Mouse (Mus musculus) cerebellum, adult 2 months (tissue): ENCODE data around the gene Psd. TPM values are rescaled to one million over a fixed set of nuclear protein-coding genes. Genes with fewer than 3 reads are reported as not detected.

Experiments
- DNase-seq, 2 experiments: peaks; one replicate each; pipeline ENCODE4 v3.0.0; 2021
- H3K27ac ChIP-seq: fragments of 200-500 bp; 2 replicates; pipeline ENCODE4 v1.5.1; 2012; ENCODE audit warnings: low read length, control low read depth, inconsistent platforms; ENCODE audit not compliant: insufficient read depth
- H3K27me3 ChIP-seq: fragments of 200-500 bp; 2 replicates; pipeline ENCODE4 v1.6.1; 2012; ENCODE audit warnings: inconsistent platforms, mild to moderate bottlenecking, low read length, moderate library complexity; ENCODE audit not compliant: control insufficient read depth, insufficient read depth
- H3K4me1 ChIP-seq: fragments of 200-500 bp; 2 replicates; pipeline ENCODE4 v1.6.1; 2011; ENCODE audit warnings: low read length; ENCODE audit not compliant: control insufficient read depth, insufficient read depth
- H3K4me3 ChIP-seq: fragments of 200-500 bp; replicated peaks from 2 replicates; pipeline ENCODE3; 2011; ENCODE audit warnings: mild to moderate bottlenecking, low read depth, low read length, control low read depth; ENCODE audit not compliant: insufficient read depth
- CTCF ChIP-seq: fragments of 200-500 bp; IDR thresholded peaks from 2 replicates; pipeline ENCODE4 v1.5.1; 2011; ENCODE audit warnings: low read depth, mild to moderate bottlenecking, control low read depth, low read length, moderate library complexity, borderline replicate concordance; ENCODE audit not compliant: insufficient read depth
- POLR2A ChIP-seq: fragments of 200-500 bp; IDR thresholded peaks from 2 replicates; pipeline ENCODE4 v1.6.1; 2011; ENCODE audit warnings: low read length, control low read depth, borderline replicate concordance; ENCODE audit not compliant: insufficient read depth
- WGBS: fragments of 180-500 bp; shearing (Covaris S2); methylation state at CpG from one replicate; pipeline ENCODE4 v1.1.7; 2018; 5-methylcytosine and 5-hydroxymethylcytosine counted together
- polyA plus RNA-seq: library from polyadenylated mRNA; depleted of rRNA; stranded (reverse); fragments of >200 nt; gene quantifications from 2 replicates; pipeline ENCODE4 v1.2.3, GENCODE M21; 2012

Psd gene
- polyA plus RNA-seq, 1 experiment: 194 TPM

DNA sequence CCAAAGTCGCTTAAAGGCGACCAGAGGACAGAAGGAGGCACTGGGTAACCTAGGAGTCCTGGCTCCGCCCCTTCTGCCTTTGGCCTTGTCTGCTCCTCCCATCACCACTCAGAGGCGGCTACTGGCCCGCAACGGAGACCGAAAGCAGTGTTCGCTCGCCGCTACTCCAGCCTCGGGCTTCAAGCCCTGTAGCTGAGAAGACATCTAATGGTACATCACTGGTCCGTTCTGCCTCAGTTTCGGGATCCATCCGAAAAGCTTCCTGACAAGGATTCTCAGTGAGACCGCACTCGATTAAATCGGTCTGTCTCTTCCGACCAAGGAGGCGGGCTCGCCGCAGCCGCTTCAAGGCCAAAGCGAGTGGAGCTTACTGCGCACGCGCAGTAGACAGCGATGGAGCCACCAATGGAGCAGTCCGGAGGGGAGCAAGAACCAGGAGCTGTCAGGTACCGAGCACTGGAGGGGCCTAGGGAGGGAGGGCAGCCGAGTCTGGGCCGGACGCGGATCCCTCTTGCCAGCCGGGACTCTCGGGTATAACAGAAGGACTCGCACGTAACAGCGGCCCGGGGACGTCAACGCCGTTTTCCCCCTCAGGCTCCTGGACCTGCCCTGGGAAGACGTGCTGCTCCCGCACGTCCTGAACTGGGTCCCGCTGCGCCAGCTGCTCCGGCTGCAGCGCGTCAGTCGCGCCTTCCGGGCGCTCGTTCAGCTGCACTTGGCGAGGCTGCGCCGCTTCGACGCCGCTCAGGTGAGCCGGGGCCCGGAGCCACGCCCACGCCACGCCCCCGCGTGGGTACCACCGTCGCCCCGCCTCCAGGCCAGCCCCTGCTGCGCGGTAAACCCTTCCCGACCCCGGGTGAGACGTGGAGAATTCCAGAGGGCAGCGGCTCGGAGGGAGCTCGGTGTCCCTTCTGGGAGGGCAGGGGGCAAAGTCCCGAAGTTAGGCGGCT lies 1.4 kb upstream of the Psd start, which contains the start of gene Fbxl15:
Fbxl15 (plus strand) TSS at position 104 of the 950 bp plus-strand sequence.
- peak; percentile 96 to 97 for DNase-seq
- Histone ChIP-seq H3K4me1 (peaks cover 22% of the 10 kb centered on the region), H3K27ac (peak within 1 kb of the TSS; percentile 84), H3K27me3 (no peaks in the 10 kb centered on the region), H3K4me3 (peak within 1 kb of the TSS; percentile 76)
- TF ChIP-seq CTCF (no peak), POLR2A (peak; percentile 90)
- under 1% methylated on average over 81 of the region's 81 CpGs for WGBS

DNA sequence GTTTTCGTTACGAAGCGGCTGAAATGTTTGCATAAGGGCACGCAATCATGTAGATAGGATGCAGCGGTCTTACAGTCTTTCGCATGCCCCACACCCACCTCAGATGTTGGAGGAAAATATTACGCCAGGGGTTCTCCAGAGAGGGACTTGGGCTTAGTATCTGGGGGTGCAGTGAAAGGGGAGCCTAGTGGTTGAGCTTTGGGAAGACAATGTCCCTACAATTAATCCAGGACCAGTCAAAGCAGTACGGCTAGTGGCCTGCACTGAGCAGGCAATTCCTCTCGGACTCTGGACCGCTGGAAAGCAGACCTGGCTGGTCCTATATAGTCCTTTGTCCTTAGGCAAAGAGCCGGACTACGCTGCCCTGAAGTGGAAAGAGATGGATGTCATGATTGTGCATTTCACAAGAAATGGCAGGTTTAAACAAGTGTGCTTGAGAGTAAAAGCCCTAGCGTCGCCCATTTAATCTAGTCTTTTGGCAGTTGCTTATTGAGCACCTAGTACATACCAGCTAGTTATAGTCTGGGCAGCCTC lies 642 bp upstream of the Psd start:
- Histone ChIP-seq H3K27ac (peak overlapping the region; percentile 84), H3K27me3 (no peaks in the 10 kb centered on the region), H3K4me1 (peaks cover 22% of the 10 kb centered on the region), H3K4me3 (peak overlapping the region; percentile 76)
- TF ChIP-seq POLR2A (no peak), CTCF (no peak)
- WGBS: 16% methylated on average over 14 of the region's 14 CpGs
- peak in 1 of 2 experiments; percentile 38 for DNase-seq

DNA sequence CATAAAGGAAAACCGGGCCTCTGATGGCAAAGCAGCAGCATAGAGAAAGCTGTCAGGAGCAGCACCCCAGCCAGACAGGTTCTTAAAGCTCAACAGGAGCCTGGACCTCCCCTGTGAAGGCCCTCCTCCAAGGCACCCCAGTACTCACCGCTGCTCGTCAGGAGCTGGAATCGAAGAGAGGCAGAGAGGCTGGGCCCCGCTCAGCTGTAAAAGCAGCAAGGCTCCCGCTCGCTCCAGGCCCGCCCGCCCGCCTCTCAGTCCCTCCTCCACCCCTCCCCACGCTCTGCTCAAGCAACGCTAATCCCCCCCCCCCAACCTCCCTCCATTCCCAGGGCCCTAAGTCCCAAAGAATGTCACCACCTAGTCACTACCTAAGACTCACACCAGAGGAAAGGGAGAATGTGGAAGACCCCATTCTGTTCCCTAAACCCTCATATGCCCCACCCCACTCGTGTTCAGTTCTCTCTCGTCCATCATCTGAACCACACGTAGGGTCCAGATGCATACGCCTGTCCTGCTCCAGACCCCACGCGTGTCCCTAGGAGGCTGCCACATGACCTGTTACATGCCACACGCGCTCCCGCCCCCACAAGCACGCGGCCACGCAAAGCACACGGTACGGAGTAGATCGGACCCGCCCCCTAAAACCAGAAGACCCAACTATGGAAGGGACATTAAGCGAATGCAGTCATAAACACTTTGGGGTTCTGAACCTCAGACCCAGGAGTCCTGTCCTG lies 769 bp downstream of the Psd start:
- TF ChIP-seq POLR2A (no peak), CTCF (no peak)
- Histone ChIP-seq H3K4me3 (peak overlapping the region; percentile 76), H3K27me3 (no peaks in the 10 kb centered on the region), H3K4me1 (peaks cover 30% of the 10 kb centered on the region), H3K27ac (peak overlapping the region; percentile 84)
- DNase-seq: peak; percentile 68 to 69
- WGBS: 1% methylated on average over 29 of the region's 29 CpGs

DNA sequence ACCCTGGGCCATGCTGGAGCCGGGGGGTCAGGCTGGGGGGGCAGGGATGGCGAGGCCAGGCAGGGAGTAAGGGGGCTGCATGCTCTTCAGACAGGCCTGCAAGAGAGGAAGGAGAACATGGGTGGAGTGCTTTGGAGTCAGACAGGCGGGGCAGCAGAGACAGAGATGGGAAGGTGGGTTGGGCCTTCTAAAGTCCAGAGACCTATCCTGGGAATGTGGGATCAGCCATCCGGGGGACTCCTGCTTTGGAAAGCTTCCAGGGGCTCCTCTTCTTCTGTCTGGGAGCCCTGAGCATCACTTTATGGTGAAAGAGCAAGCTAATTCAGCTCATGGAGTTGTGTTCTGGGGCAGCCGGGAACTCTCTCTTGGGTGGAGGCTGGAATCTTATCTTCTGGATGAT lies 2.0 kb downstream of the Psd start:
- peak; percentile 24 to 31 for DNase-seq
- Histone ChIP-seq H3K27me3 (no peaks in the 10 kb centered on the region), H3K4me3 (peak overlapping the region; percentile 12), H3K4me1 (peaks cover 39% of the 10 kb centered on the region), H3K27ac (no peak overlapping the region)
- 65% methylated on average over 5 of the region's 5 CpGs for WGBS
- TF ChIP-seq POLR2A (no peak), CTCF (no peak)

DNA sequence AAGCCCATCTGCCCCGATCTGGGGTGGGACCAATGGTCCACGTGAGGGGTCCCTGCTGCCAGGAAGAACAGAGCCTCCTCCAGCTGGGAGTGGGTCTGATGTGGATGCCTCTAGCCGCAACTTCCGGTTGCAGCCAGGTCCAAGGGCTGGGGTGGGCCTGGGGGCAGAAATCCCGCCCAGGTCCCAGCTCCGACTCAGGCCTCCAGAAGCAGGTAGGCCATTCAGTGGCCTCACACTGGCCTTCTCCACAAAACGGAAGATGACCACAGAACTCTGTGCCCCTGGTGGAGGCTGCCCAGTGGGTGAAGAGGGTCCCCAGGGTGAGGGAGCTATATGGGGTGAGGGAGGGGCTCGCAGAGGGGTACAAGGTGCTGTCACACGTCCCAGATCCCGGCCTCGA lies 2.6 kb downstream of the Psd start:
- H3K4me1 ChIP-seq: peaks cover 45% of the 10 kb centered on the region
- H3K27ac ChIP-seq: no peak overlapping the region
- WGBS: 68% methylated on average over 11 of the region's 11 CpGs
- TF ChIP-seq CTCF (no peak), POLR2A (no peak)
- peak; percentile 30 to 32 for DNase-seq
- H3K27me3 ChIP-seq: no peaks in the 10 kb centered on the region
- no peak overlapping the region for H3K4me3 ChIP-seq

DNA sequence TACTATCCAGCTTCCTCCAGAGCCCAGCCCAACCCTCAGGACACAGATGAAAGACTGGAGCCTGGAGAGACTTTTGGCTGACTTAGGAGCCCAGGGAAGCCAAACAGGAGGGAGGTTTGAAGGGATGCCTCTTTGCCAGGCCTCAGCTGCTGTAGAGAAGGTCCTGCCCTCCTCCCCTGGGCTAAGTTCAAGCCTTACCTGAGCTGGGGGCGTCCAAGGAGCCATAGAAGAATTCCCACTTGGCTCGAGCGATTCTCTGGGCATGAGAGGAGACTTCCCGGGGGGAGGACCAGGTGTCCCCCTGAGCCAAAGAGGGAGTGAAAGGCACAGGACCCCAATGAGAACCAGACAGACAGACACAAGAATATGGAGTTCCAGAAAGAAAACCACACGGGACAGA lies 3.2 kb downstream of the Psd start:
- Histone ChIP-seq H3K27me3 (no peaks in the 10 kb centered on the region), H3K4me1 (peaks cover 49% of the 10 kb centered on the region), H3K4me3 (no peak overlapping the region), H3K27ac (no peak overlapping the region)
- whole genome bisulfite sequencing: 29% methylated on average over 5 of the region's 5 CpGs
- TF ChIP-seq CTCF (no peak), POLR2A (no peak)
- DNase-seq: peak; percentile 23 to 27

DNA sequence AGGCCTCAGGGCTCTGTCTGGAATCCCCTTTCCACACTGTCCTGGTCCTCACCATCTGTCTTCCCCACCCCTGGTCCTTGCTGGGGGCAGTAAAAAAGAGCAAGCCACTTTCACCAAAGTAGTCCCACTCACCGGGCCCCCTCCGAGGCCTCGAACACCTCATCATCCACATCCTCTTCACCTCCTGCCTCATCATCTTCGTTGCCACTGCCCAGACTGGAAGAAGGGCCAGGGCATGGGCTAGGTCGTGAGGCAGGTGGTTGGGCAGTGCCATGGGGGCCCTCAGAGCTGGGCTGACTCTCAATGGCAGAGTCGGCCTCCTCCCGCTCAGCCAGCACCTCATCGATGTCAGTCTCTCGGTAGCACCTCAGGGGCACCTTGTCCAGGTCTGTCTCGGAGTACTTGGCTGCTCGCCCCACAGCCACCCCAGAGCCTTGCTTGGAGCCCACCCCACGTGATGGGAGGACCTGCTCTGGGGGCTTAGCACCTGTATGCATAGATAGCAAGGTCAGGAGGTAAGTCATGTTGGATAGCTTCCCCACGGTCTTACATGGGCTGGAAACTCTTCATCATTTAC lies 3.9 kb downstream of the Psd start:
- Histone ChIP-seq H3K27ac (peak overlapping the region; percentile 54), H3K27me3 (no peaks in the 10 kb centered on the region), H3K4me1 (peaks cover 55% of the 10 kb centered on the region), H3K4me3 (no peak overlapping the region)
- peak; percentile 38 to 41 for DNase-seq
- WGBS: 52% methylated on average over 13 of the region's 13 CpGs
- TF ChIP-seq POLR2A (no peak), CTCF (no peak)
